Mouse (Mus musculus) liver, adult 2 months (tissue): ENCODE results near the gene Shtn1. TPM values are rescaled to one million over a fixed set of nuclear protein-coding genes. Genes with fewer than 3 reads are reported as not detected.
A peak's percentile ranks its signal among the peaks of the same experiment; 100 is the strongest.

Experiments used
- DNase-seq: peaks from one replicate; pipeline ENCODE4 v3.0.0-alpha.2; 2011; ENCODE audit warnings: low read depth, low spot score; ENCODE audit errors: extremely low read depth
- H3K27ac ChIP-seq: fragments of 200-500 bp; replicated peaks from 2 replicates; pipeline ENCODE4 v1.5.1; 2012; ENCODE audit warnings: low read depth, mild to moderate bottlenecking, control low read depth, inconsistent platforms, low read length; ENCODE audit not compliant: insufficient read depth
- H3K27me3 ChIP-seq: fragments of 200-500 bp; 2 replicates; pipeline ENCODE4 v1.6.1; 2012; ENCODE audit warnings: mild to moderate bottlenecking, moderate library complexity, low read length, inconsistent platforms; ENCODE audit not compliant: control insufficient read depth, insufficient read depth
- H3K36me3 ChIP-seq: fragments of 200-500 bp; 2 replicates; pipeline ENCODE4 v1.6.1; 2012; ENCODE audit warnings: low read length, inconsistent platforms; ENCODE audit not compliant: control insufficient read depth, insufficient read depth
- H3K4me1 ChIP-seq: fragments of 200-500 bp; 2 replicates; pipeline ENCODE4 v1.6.1; 2011; ENCODE audit warnings: low read length; ENCODE audit not compliant: control insufficient read depth, insufficient read depth
- H3K4me3 ChIP-seq: fragments of 200-500 bp; 2 replicates; pipeline ENCODE4 v1.5.1; 2011; ENCODE audit warnings: low read depth, mild to moderate bottlenecking, control low read depth, low read length, moderate library complexity; ENCODE audit not compliant: insufficient read depth
- H3K79me2 ChIP-seq: fragments of 200-500 bp; 2 replicates; pipeline ENCODE4 v1.6.1; 2012; ENCODE audit warnings: inconsistent platforms, mild to moderate bottlenecking, low read length, moderate library complexity; ENCODE audit not compliant: control insufficient read depth, insufficient read depth
- H3K9ac ChIP-seq: fragments of 200-500 bp; 2 replicates; pipeline ENCODE4 v1.6.1; 2012; ENCODE audit warnings: low read depth, mild to moderate bottlenecking, control low read depth, inconsistent platforms, low read length
- CTCF ChIP-seq: fragments of 200-500 bp; IDR thresholded peaks from 2 replicates; pipeline ENCODE4 v1.5.1; 2011; ENCODE audit warnings: low read depth, low read length, control low read depth
- POLR2A ChIP-seq: fragments of 200-500 bp; IDR thresholded peaks from 2 replicates; pipeline ENCODE4 v1.6.1; 2011; ENCODE audit warnings: low read length, control low read depth; ENCODE audit not compliant: insufficient read depth; ENCODE audit errors: extremely low read depth
- WGBS: fragments of 180-500 bp; shearing (Covaris S2); methylation state at CpG from one replicate; pipeline ENCODE4 v1.1.7; 2018; 5-methylcytosine and 5-hydroxymethylcytosine counted together
- polyA plus RNA-seq: library from polyadenylated mRNA; depleted of rRNA; stranded (reverse); fragments of >200 nt; gene quantifications from 2 replicates; pipeline ENCODE4 v1.2.3, GENCODE M21; 2012
- total RNA-seq: library from RNA; depleted of rRNA; stranded (reverse); fragments of >200 nt; gene quantifications from 2 replicates; pipeline ENCODE4 v1.2.3, GENCODE M21; 2014

Gene Shtn1
- total and polyA plus RNA-seq, 2 experiments = 4.9 to 10.4 TPM

- H3K79me2 ChIP-seq = peaks cover 3% of the 10 kb centered on the region; the same call in 1 of the 2 replicates
- 90% methylated on average over 9 of the region's 9 CpGs for WGBS
- no peak overlapping the region for H3K27ac ChIP-seq
- no peak for DNase-seq
- no peak for TF ChIP-seq POLR2A
- no peak for TF ChIP-seq CTCF
- no peak overlapping the region for H3K4me3 ChIP-seq
- no peaks in the 10 kb centered on the region for H3K4me1 ChIP-seq
- no peaks in the 10 kb centered on the region for H3K27me3 ChIP-seq
- no peak overlapping the region for H3K9ac ChIP-seq
- H3K36me3 ChIP-seq = peaks cover 3% of the 10 kb centered on the region; the same call in 1 of the 2 replicates
These were observed 24.3 kb downstream of the Shtn1 start for GRCm38 (mm10) chr19:59051622-59052021.

GRCm38 (mm10) chr19:59048852-59049251 lies 27.0 kb downstream of the Shtn1 start:
- Histone ChIP-seq H3K27me3 (no peaks in the 10 kb centered on the region), H3K4me3 (no peak overlapping the region), H3K4me1 (no peaks in the 10 kb centered on the region; the same call in 1 of the 2 replicates), H3K79me2 (no peaks in the 10 kb centered on the region), H3K27ac (no peak overlapping the region), H3K9ac (no peak overlapping the region), H3K36me3 (peaks cover 3% of the 10 kb centered on the region; the same call in 1 of the 2 replicates)
- no peak for DNase-seq
- 91% methylated on average over 6 of the region's 6 CpGs for WGBS
- TF ChIP-seq CTCF = no peak

- Histone ChIP-seq H3K4me1 (no peaks in the 10 kb centered on the region; the same call in 1 of the 2 replicates), H3K4me3 (no peak overlapping the region), H3K9ac (no peak overlapping the region), H3K36me3 (peaks cover 3% of the 10 kb centered on the region; the same call in 1 of the 2 replicates), H3K27ac (no peak overlapping the region), H3K79me2 (no peaks in the 10 kb centered on the region), H3K27me3 (no peaks in the 10 kb centered on the region)
- WGBS = 68% methylated on average over 5 of the region's 5 CpGs
- TF ChIP-seq POLR2A (no peak), CTCF (no peak)
- DNase-seq = peak; percentile 41
These were observed 28.4 kb downstream of the Shtn1 start for GRCm38 (mm10) chr19:59047511-59047910.

- peaks cover 24% of the 10 kb centered on the region for H3K36me3 ChIP-seq
- 98% methylated on average over 3 of the region's 3 CpGs for WGBS
- TF ChIP-seq CTCF = no peak
- no peak for TF ChIP-seq POLR2A
These were observed 34.8 kb downstream of the Shtn1 start for GRCm38 (mm10) chr19:59041086-59041485.

GRCm38 (mm10) chr19:59038793-59039192 lies 37.1 kb downstream of the Shtn1 start:
- Histone ChIP-seq H3K4me1 (no peaks in the 10 kb centered on the region), H3K79me2 (no peaks in the 10 kb centered on the region), H3K27ac (no peak overlapping the region), H3K27me3 (no peaks in the 10 kb centered on the region), H3K4me3 (no peak overlapping the region), H3K9ac (no peak overlapping the region), H3K36me3 (peaks cover 36% of the 10 kb centered on the region)
- no peak for DNase-seq
- no peak for TF ChIP-seq POLR2A
- TF ChIP-seq CTCF = no peak
- WGBS = 98% methylated on average over 4 of the region's 4 CpGs

More at GRCm38 (mm10) chr19:59041086-59041485, 34.8 kb downstream of the Shtn1 start:
- Histone ChIP-seq H3K4me1 (no peaks in the 10 kb centered on the region; the same call in 1 of the 2 replicates), H3K27ac (no peak overlapping the region), H3K9ac (no peak overlapping the region), H3K79me2 (no peaks in the 10 kb centered on the region), H3K4me3 (no peak overlapping the region), H3K27me3 (no peaks in the 10 kb centered on the region)
- DNase-seq = no peak

- Histone ChIP-seq H3K79me2 (no peaks in the 10 kb centered on the region), H3K27me3 (no peaks in the 10 kb centered on the region), H3K4me3 (no peak overlapping the region), H3K36me3 (peaks cover 49% of the 10 kb centered on the region), H3K27ac (no peak overlapping the region), H3K4me1 (no peaks in the 10 kb centered on the region), H3K9ac (no peak overlapping the region)
- no peak for DNase-seq
- TF ChIP-seq CTCF (no peak), POLR2A (no peak)
- 87% methylated on average over 3 of the region's 3 CpGs for WGBS
These were observed 39.1 kb downstream of the Shtn1 start for GRCm38 (mm10) chr19:59036811-59037210.
